Mouse (Mus musculus) MEL-GATA-1-ER (cell line): Measurements from ENCODE around the gene Rest.
A peak's percentile ranks its signal among the peaks of the same experiment; 100 is the strongest.

Experiments
- DNase-seq: peaks from one replicate; pipeline ENCODE4 v3.0.0-alpha.2; 2012; ENCODE audit warnings: low read depth; ENCODE audit errors: extremely low read depth

Rest gene

DNA sequence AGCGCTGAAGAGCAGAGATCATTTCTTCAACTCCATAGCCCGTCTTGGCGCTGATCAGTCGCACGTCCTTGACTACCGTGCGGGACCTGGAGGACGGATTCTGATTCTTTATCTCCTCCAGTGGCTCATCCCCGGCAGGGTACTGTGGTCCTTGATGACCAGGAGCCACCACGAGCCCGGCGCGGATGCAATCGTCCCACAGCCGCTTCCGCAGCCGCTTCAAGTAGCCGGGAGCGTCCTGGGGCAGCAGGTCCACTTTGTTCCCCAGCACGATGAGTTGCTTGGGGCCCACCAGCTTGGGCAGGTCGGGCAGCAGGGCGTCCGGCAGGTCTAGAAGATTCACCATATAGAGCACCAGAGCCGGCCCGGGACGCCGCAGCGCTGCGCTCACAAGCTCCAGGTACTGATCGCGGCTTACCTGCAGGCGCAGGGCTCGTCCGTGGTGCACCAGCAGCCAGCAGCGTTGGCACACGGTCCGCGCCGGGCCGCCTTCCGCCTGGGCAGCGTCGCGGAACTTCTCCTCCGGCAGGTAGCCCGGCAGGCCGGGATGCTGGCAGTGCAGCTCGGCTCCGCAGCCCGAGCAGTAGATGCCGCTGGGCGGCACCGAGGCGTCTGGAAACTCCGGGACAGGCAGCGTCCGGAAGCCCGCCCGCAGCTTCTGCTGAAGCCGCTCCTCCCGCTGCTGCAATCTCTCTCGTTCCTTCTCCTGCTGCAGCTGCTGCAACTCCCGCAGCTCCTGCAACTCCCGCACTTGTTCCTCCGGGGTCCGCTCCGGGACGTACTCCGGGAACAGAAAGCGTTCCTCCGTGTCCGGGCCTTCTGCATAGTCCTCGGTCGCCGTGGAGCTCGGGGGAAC is 44.0 kb downstream of the Rest start:
- DNase-seq = no peak

DNA sequence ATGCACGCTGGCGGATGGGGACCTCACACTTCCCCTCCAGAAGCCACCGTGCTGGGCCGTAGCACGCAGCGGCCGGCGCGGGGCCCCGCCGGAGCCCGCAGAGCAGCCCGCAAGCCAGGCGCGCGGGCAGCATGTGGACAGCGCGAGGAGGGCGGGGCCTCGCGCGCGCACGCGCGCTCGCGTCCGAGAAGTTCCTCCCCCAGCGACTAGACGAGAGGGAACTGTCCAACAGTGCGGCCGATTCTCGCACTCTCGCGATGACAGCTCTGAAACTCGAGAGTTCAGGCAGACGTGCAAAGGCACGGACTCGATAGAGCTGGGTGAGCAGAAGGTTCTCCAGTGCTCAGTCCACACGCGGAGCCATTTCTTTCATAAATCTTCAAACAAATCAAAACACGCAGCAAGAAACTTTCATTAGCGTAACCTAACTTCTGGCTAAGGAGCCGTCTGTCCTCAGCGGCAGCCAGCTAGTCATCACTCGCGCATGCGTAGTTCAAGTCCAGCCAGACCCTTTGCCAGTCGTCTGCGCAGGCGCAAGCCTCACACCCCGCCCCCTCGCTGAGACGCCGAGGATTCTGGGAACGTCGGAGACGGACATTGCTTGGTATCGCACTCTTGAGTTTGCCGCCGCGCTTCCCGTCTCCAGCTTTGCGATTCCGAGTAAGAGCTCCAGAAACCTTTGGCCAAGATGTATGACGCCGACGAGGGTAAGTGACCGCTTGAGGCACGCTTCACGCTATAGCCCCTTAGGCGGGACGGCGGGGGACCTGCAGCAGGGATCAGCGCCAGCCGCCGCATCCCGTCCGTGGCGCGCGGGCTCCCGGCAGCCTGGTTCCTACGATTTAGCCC is 44.9 kb downstream of the Rest start, which contains the start of the genes Noa1 and Polr2b:
Gene Noa1 (minus strand): TSS at position 161 of the 849 bp plus-strand sequence.
Gene Polr2b (plus strand): TSS at position 224 of the 849 bp plus-strand sequence.
- peak; percentile 94 for DNase-seq

DNA sequence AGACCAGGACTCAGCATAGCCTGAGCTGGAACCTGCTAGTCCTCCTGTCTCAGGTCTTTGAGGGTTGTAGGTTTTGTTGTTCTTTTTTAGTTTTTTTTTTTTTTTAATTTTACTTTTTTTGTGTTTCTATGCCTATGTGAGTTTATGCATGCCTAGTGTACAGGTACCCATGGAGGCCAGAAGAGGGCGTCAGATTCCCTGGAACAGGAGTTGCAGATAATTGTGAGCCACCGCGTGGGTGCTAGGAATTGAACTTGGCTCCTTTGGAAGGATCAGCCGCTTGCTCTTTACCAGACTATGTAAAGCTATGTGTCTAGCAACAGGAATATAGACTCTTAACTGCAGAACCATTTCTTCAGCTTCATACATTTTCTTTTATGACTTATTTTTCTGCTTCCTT is 48.9 kb downstream of the Rest start:
- no peak for DNase-seq

DNA sequence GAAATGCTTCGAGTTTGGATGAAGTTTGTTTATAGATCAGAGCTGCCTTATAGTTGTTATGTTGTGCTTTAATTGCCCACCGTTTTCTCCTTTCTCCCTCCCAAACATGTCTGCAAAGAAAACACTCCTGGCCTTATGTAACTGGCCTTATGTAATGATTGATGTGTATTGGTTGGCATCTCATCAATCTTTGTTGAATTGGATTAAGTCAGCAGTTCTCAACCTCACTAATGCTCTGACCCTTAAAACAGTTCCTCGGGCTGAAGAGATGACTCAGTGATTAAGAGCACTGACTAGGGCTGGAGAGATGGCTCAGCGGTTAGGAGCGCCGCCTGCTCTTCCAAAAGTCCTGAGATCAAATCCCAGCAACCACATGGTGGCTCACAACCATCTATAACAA is 49.7 kb downstream of the Rest start:
- DNase-seq = no peak

DNA sequence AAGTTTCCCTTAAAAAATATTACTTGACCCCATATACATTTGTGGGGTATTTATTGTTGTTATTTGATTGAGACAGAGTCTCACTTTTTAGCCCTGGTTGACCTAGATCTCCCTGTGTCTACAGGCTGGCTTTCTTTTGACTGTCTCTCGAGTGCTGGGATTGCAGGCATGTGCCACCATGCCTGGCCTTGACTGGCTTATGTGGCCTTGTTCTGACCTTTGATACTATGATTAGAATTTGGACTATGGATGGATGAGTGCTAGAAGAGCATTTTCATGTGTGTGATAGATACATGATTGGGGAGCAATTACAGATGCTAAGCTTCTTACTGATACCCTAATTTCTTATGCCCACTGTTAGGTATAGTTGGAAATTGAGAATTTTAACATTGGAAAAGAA is 59.6 kb downstream of the Rest start:
- no peak for DNase-seq

DNA sequence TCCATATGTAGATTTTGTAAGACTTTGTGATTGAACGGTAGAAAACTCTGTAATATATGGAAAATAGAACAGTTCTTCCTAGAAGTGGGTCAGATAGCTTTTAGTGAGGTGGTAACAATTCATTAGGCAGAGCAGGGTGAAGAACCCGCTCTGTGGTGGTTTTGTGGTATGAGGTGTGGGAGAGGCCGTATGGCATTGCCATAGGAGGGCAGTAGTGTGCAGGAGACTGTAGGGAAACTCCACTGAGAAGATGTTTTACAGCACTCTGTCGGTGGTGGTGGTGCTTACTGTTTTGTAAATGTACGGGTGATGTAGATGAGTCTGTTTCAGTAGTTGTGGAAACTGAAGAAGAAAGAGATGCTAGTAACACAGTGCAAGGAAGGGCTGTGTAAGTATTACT is 64.9 kb downstream of the Rest start:
- DNase-seq = no peak
